Mouse (Mus musculus) gastrocnemius, adult 2 months (tissue): Measurements from ENCODE around the gene Ip6k2. TPM values are rescaled to one million over a fixed set of nuclear protein-coding genes. Genes with fewer than 3 reads are reported as not detected.
A peak's percentile ranks its signal among the peaks of the same experiment; 100 is the strongest.

Experiments
- DNase-seq: peaks from one replicate; pipeline ENCODE4 v3.0.0; 2022
- H3K27ac ChIP-seq: fragments of 200-600 bp; 2 replicates; pipeline ENCODE4 v1.8.1; 2022; ENCODE audit warnings: mild to moderate bottlenecking
- H3K4me3 ChIP-seq: fragments of 200-600 bp; 2 replicates; pipeline ENCODE4 v1.8.1; 2022; ENCODE audit warnings: mild to moderate bottlenecking, moderate library complexity
- CTCF ChIP-seq: fragments of 200-600 bp; IDR thresholded peaks from 2 replicates; pipeline ENCODE4 v1.8.1; 2022; ENCODE audit warnings: antibody characterized with exemption, mild to moderate bottlenecking, moderate library complexity
- intact Hi-C: fragments of 180-260 bp; cut with DNase I; formaldehyde crosslinking; loops from one replicate; pipeline ENCODE4 v1.15.1; 2025
- microRNA-seq: library from miRNA; unstranded; fragments of <30 nt; microRNA quantifications from one replicate; pipeline ENCODE4 v1.2.0, GENCODE M21; 2021
- total RNA-seq, 2 experiments: library from RNA; stranded (reverse); gene quantifications; 2 replicates each; pipeline ENCODE4 v1.2.3; 2021

The Ip6k2 gene
- total RNA-seq, 2 experiments from 2014 or later, result 16.0 to 16.7 TPM

DNA sequence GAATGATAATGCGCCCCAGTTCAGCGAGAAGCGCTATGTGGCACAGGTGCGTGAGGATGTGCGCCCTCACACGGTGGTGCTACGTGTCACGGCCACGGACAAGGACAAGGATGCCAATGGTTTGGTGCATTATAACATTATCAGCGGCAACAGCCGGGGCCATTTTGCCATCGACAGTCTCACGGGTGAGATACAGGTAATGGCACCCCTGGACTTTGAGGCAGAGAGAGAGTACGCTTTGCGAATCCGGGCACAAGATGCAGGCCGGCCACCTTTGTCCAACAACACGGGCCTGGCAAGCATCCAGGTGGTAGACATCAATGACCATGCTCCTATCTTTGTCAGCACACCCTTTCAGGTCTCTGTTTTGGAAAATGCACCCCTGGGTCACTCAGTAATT is 44.3 kb downstream of the Ip6k2 start:
- no peak overlapping the region for H3K27ac ChIP-seq

DNA sequence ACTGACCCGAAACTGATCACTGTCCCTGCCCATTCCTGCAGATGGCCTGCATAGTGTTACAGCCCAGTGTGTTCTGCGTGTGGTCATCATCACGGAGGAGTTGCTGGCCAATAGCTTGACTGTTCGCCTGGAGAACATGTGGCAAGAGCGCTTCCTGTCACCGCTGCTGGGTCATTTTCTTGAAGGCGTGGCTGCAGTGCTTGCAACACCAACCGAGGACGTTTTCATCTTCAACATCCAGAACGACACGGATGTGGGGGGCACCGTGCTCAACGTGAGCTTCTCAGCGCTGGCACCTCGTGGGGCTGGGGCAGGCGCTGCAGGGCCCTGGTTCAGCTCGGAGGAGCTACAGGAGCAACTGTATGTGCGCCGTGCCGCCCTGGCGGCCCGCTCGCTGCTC is 48.0 kb downstream of the Ip6k2 start:
- TF ChIP-seq CTCF, result no peak
- no peak overlapping the region for H3K27ac ChIP-seq
- DNase-seq, result no peak
- peak overlapping the region; percentile 78 for H3K4me3 ChIP-seq
- intact Hi-C loops, result no loop called here

More for the DNA sequence above, 44.3 kb downstream of the Ip6k2 start:
- no peak for DNase-seq
- H3K4me3 ChIP-seq, result no peak overlapping the region
- no peak for TF ChIP-seq CTCF
- intact Hi-C loops, result no loop called here

DNA sequence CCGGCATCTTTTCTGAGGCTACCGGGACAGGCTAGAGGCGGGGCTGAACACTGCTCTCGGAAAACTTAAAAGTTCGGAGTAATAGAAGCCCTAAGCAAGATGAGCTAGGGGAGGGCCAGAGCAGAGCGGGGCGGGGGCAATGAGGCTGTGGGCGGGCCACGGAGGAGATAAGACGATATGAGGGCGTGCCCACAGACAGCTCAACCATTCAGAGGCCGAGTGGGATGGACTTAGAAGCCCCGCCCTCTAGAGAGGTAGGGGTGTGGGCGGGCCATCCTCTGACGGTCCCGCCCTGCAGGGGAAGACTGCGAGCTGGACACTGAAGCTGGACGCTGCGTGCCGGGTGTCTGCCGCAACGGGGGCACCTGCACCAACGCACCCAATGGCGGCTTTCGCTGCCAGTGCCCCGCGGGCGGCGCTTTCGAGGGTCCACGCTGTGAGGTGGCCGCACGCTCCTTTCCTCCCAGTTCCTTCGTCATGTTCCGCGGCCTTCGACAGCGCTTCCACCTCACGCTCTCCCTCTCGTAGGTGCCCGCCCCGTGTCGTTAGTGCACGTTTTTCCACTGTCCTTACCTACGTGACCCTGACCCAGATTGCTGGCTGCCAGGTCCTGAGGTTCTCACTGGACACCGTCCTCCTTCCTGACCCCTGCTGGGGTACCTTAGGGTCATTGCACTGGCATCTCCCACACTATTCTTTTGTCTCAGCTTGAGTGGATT is 49.0 kb downstream of the Ip6k2 start:
- peak; percentile 11; the same call in 1 of the 2 replicates for TF ChIP-seq CTCF
- no peak overlapping the region for H3K27ac ChIP-seq
- H3K4me3 ChIP-seq, result peak overlapping the region; percentile 78
- intact Hi-C loops, result no loop called here
- DNase-seq, result peak; percentile 92

DNA sequence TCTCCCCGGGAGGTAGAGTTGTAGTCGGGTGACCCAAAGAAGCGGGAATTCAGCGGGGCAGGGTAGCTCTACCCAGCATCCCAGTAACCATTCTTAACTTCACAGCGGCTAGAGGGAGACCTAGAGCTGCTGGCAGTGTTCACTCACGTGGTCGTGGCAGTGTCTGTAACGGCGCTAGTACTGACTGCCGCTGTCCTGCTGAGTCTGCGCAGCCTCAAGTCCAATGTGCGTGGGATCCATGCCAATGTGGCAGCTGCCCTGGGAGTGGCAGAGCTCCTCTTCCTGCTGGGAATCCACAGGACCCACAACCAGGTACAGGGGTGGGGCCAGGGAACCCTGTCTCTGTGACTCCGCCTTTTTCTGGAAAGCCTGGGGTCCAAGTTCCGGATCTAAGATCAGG is 59.4 kb downstream of the Ip6k2 start:
- peak; percentile 87 for DNase-seq
- intact Hi-C loops, result no loop called here
- Histone ChIP-seq H3K4me3 (no peak overlapping the region), H3K27ac (no peak overlapping the region)
- TF ChIP-seq CTCF, result peak; percentile 62

DNA sequence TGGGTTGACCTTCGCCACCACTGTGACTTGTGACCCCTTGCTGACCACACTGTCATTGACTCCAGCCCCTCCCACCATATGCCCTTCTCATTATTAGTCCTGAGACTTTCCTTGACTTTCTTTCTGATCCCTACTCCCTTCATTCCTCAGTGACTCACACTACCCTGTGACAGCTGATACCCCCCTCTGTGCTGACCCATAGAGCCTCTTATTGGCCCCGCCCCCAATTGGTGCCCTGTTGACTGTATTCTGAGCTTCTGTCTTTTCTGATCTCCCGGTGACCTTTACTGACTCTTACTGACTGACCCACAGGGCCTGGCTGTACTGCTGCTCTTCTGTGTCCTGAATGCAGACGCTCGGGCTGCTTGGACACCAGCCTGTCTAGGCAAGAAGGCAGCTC is 61.8 kb downstream of the Ip6k2 start:
- Histone ChIP-seq H3K27ac (no peak overlapping the region), H3K4me3 (no peak overlapping the region)
- TF ChIP-seq CTCF, result no peak
- DNase-seq, result no peak
- intact Hi-C loops, result no loop called here

DNA sequence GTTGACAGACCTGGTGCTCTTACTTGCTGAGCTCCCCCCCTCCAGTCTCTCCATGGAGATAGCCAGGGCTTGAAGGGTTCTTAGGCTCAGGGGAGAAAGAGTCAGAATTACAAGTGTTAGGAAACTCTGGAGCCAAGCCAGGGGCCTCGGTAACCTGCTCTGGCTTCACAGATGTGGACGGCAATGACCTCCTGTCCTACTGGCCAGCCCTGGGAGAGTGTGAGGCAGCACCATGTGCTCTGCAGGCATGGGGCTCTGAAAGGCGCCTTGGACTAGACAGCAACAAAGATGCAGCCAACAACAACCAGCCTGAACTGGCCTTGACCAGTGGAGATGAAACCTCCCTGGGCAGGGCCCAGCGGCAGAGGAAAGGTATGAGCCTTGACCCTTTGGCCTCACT is 63.8 kb downstream of the Ip6k2 start:
- intact Hi-C loops, result no loop called here
- H3K4me3 ChIP-seq, result no peak overlapping the region
- no peak for TF ChIP-seq CTCF
- H3K27ac ChIP-seq, result no peak overlapping the region
- DNase-seq, result peak; percentile 36

DNA sequence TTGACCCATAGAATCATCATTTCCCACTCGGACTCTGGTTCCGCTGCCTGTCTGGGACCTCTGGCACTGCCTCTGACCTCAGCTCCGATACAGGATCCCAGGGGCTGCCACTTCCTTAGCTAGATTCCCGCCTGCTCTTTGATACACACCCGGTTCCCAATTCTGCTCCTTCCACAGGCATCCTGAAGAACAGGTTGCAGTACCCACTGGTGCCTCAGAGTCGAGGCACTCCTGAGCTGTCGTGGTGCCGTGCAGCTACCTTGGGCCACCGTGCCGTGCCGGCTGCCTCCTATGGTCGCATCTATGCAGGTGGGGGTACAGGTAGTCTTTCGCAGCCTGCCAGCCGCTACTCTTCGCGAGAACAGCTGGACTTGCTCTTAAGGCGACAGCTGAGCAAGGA is 64.8 kb downstream of the Ip6k2 start:
- H3K4me3 ChIP-seq, result no peak overlapping the region
- TF ChIP-seq CTCF, result no peak
- intact Hi-C loops, result no loop called here
- DNase-seq, result peak; percentile 15
- H3K27ac ChIP-seq, result no peak overlapping the region

DNA sequence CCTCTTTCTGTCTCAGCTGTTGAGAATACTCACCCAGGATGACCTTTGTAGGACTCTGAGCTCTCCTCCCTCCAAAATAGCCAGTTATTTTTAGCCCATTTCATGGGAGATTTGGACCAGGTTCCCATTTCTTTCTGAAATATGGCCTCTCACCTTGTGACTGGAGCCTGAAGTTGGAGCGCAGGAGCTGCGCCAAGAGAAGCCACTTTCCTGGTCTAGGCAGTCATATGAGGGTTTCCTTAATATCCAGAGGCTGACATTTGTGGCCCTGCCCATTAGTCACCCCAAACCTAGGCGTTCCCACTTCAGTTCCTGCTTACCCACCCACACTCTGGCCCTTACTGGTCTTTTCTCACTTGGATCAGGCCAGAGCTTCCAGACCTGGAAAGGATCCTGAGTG is 69.4 kb downstream of the Ip6k2 start, which contains the start of gene Slc26a6:
Gene Slc26a6, plus strand, starts transcription at position 308 of the 400 bp plus-strand sequence.
- intact Hi-C loops, result loop anchor here (1.0 kb wide), 1 partner anchor 83 kb away; the partner anchor contains the start of gene Uqcrc1
- peak; percentile 85 for DNase-seq
- H3K27ac ChIP-seq, result peak within 1 kb of the TSS; percentile 97
- H3K4me3 ChIP-seq, result peak within 1 kb of the TSS; percentile 89
- TF ChIP-seq CTCF, result no peak

DNA sequence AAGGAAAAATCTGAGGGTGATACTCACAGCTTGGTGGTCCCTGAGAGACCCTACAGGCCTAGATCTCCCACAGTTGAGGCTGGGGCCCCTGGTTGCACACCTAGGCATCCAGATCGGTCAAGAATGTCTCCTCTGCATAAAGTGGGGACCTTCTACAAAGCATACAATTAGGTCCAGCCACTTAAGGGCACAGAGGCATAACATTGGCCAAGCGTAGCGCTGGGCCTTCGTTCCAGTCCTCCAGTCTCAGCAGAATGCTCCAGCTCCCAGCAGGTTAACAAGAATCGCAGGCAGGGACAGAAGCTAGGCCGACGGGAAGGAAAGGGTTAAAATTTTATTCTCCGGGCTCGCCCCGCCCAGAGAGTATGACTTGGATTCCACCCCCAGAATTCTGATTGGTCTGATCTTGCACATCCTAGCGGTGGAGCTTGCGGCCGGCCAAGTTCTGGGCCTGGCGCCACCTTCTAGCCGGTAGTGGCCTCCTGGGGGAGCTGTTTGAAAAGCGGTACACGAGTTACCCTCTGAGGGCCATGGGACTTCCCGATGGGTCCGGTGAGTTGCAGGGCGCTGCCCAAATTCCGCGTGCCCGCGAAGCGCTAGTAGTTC is 70.1 kb downstream of the Ip6k2 start:
- peak overlapping the region; percentile 97 for H3K27ac ChIP-seq
- peak; percentile 96 for DNase-seq
- peak overlapping the region; percentile 89 for H3K4me3 ChIP-seq
- intact Hi-C loops, result loop anchor here (1.0 kb wide), 1 partner anchor 83 kb away; the partner anchor contains the start of gene Uqcrc1
- TF ChIP-seq CTCF, result peak; percentile 86

DNA sequence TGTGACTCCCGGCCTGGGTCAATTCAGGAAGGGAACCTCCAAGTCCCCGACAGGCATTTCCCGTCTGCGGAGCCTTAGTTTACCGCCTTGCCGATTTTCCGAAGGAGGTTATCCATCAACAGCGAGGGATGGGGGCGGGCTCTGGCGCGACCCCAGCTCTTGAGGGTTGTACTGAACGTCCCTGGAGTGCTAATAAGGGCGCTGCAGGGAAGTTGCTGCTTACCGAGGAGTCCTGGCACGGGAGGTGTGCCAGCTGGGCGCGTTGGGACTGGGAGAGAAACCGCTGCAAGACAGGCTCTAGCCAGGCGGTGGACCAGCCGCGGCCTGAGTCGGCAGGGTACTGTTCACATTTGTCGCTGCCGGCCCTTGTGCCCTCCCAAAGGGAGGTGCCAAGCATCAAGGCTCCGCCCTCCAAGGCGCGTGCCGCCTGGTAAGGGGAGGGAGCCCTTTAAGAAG is 70.7 kb downstream of the Ip6k2 start:
- intact Hi-C loops, result no loop called here
- Histone ChIP-seq H3K4me3 (peak overlapping the region; percentile 89), H3K27ac (peak overlapping the region; percentile 97)
- DNase-seq, result peak; percentile 94
- no peak for TF ChIP-seq CTCF

DNA sequence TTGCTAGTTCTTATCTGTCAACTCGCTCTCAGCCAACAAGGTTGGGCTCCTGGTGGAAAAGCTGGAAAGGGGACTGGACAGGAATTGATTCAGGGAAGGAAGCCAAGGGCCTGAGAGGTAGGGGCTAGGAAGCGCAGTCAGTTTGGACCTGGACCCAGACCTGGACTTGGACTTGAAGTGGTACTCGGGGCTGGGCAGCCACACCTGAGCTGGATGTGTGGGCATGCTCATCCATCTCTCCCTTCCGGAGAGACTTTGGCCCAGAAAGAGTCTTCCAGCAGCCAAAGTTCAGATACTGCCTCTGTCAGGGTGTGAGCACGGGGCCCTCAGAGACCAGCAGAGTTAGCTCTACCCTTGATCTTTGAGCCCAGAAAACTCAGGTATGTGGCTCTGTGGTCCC is 71.7 kb downstream of the Ip6k2 start:
- peak overlapping the region; percentile 97 for H3K27ac ChIP-seq
- peak overlapping the region; percentile 89 for H3K4me3 ChIP-seq
- intact Hi-C loops, result no loop called here
- peak; percentile 21 for DNase-seq
- no peak for TF ChIP-seq CTCF

Small RNAs within 50 kb of the gene (microRNA-seq; reads per million reads assigned to microRNA genes)
- not detected for gene Gm23156

Other genes with a start within 250 kb of the Ip6k2 start
- 10 to 100 TPM; 59.7 to 67.4 TPM for gene Impdh2, start 223.5 kb upstream of the Ip6k2 start, total RNA-seq
- 10 to 100 TPM; 20.6 to 39.2 TPM for gene Ndufaf3, start 216.4 kb upstream of the Ip6k2 start, total RNA-seq
- 10 to 100 TPM in 1 of 2 experiments, 1 to 10 TPM in 1; 8.0 to 11.3 TPM for gene Dalrd3, start 213.9 kb upstream of the Ip6k2 start, total RNA-seq
- gene Wdr6, start 205.1 kb upstream of the Ip6k2 start, total RNA-seq, result 1 to 10 TPM; 6.7 to 7.3 TPM
- 1 to 10 TPM; 3.7 to 3.9 TPM for gene P4htm, start 186.1 kb upstream of the Ip6k2 start, total RNA-seq
- gene Arih2, start 134.4 kb upstream of the Ip6k2 start, total RNA-seq, result 10 to 100 TPM; 61.9 to 83.9 TPM
- gene Slc25a20, start 121.7 kb upstream of the Ip6k2 start, total RNA-seq, result 10 to 100 TPM; 55.2 to 96.6 TPM
- gene Prkar2a, start 94.5 kb upstream of the Ip6k2 start, total RNA-seq, result 100 to 1,000 TPM; 164 to 181 TPM
- gene Nckipsd, start 24.6 kb downstream of the Ip6k2 start, total RNA-seq, result 1 to 10 TPM; 3.6 to 5.3 TPM
- under 1 TPM in 1 of 2 experiments, not detected in 1; 0.05 TPM for gene Celsr3, start 42.5 kb downstream of the Ip6k2 start, total RNA-seq
- gene Slc26a6, start 69.5 kb downstream of the Ip6k2 start, total RNA-seq, result 10 to 100 TPM; 15.7 to 21.2 TPM
- gene Tmem89, start 130.8 kb downstream of the Ip6k2 start, total RNA-seq, result not detected
- gene Uqcrc1, start 152.8 kb downstream of the Ip6k2 start, total RNA-seq, result 1,000 to 10,000 TPM in 1 of 2 experiments, 100 to 1,000 TPM in 1; 834 to 1,182 TPM
- 1 to 10 TPM in 1 of 2 experiments, under 1 TPM in 1; 0.95 to 3.0 TPM for gene Col7a1, start 169.8 kb downstream of the Ip6k2 start, total RNA-seq
- gene Ucn2, start 202.2 kb downstream of the Ip6k2 start, total RNA-seq, result 1 to 10 TPM in 1 of 2 experiments, under 1 TPM in 1; 0.47 to 1.1 TPM
- 10 to 100 TPM; 26.4 to 58.3 TPM for gene Pfkfb4, start 208.0 kb downstream of the Ip6k2 start, total RNA-seq